Mouse (Mus musculus): Measurements from ENCODE around the gene Ryr1. TPM values are rescaled to one million over a fixed set of nuclear protein-coding genes. Genes with fewer than 3 reads are reported as not detected.

Gene Ryr1
- 1 to 10 TPM; 6.7 to 7.0 TPM for total RNA-seq (2021)

DNA sequence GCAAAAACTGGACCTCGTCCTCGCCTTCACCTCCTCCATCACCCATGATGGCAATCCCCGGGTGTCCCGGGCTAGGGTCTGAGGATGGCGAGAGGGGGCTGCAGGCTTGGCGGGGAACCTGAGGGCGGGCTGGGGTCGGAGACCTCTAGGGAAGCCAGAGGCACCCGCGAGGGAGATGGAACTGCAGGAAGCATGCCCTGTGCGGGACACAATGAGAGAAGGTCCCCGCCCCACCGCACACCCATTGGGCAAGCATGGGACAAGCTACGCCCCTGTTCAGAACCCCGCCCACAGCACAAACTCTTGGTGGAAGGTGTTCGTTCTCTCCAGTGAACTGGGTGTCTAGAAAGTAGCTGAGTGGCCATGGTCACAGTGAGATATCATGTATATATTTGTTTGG, at the start of gene Ryr1:
TSS of gene Ryr1 (minus strand) at position 210 of the 400 bp plus-strand sequence.
- intact Hi-C loops (cut with DNase I): no loop called here
- DNase-seq (ENCODE audit: extremely low spot score in 1 of 2, low spot score in 2 of 2): peak in 1 of 2 experiments; percentile 68

DNA sequence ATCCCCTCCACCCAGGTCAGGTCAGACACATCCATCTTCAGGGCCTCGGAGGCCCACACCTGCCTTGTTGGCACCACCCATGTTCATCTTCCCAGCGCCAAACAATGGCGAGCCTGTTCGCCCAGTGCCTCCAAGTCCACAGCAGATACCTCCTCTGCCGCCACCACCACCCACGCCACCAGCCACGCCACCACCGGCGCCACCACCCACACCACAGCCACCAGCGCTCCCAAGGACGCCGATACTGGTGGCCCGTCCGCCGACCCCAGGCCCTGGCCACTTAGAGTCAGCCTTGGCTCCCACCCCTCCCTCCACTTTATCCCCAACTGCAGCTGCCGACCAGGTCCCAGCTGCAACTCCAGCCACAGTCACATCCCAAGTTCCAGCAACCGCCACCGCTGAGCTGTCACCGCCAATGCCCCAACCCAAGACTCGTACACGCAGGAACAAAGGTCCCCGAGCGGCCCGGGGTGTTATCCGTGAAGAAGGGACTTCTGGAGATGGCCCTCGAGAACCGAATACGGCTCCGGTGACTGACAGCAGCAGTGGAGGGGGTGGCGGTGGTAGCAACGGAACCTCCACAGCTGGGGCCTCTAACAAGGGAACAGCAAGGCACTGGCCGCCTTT, 47.5 kb upstream of the Ryr1 start:
- DNase-seq (ENCODE audit: extremely low spot score in 1 of 2, low spot score in 2 of 2): peak in 1 of 2 experiments; percentile 55
- intact Hi-C loops (cut with DNase I): no loop called here

DNA sequence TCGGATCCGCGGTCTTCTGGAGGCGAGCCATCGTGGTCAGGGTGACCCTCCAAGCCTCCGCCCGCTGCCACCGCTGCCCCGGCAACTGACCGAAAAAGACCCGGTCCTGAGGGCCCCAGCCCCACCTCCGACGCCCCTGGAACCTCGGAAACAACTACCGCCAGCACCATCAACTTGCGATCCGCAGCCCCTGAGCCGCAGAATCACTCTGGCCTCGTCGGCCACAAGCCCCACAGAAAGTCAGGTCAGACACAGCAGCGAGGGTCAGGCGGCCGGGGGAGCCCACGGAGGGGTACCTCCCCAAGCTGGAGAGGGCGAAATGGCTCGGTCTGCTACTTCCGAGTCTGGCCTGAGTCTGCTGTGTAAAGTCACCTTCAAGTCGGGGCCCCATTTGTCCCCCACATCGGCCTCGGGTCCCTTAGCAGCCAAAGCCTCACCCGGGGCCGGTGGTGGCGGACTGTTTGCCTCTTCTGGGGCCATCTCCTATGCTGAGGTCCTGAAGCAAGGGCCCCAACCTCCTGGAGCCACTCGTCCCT, 46.7 kb upstream of the Ryr1 start:
- no peak for DNase-seq (ENCODE audit: extremely low spot score in 1 of 2, low spot score in 2 of 2)
- intact Hi-C loops (cut with DNase I): no loop called here

DNA sequence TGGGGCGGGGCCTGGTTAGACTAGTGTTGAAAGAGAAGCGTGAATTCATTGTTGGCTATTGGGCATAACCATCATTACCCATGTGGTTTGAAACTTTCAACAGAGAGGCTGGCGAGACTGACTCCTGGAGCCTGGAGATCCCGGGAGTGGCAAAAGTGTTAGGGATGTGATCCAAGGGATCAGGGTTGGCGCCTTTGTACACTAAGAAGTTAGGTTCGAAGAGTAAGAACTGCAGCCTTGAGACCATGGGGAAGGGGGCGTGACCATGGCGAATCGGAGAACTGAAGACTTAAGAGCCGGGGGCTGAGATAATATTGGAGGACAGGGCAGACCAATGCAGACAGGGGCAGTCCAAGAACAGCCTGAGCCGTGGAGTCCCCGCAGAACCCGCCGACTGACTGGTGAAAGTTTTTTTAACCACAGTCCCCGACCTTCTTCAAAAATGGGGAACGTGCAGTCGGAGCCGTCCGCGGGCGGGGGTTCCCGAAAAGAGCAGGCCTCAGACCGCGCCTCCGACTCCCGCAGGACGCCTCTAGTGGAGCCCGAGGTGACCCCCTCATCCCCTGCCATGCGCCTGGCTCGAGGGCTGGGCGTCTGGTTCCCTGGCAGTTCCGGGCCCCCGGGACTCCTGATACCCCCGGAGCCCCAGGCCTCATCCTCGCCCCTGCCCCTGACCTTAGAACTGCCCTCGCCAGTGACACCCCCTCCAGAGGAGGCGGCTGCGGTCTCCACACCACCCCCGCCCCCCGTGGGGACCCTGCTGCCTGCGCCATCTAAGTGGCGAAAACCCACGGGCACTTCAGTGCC, 46.0 kb upstream of the Ryr1 start:
- peak in 1 of 2 experiments; percentile 62 for DNase-seq (ENCODE audit: extremely low spot score in 1 of 2, low spot score in 2 of 2)
- intact Hi-C loops (cut with DNase I): no loop called here

DNA sequence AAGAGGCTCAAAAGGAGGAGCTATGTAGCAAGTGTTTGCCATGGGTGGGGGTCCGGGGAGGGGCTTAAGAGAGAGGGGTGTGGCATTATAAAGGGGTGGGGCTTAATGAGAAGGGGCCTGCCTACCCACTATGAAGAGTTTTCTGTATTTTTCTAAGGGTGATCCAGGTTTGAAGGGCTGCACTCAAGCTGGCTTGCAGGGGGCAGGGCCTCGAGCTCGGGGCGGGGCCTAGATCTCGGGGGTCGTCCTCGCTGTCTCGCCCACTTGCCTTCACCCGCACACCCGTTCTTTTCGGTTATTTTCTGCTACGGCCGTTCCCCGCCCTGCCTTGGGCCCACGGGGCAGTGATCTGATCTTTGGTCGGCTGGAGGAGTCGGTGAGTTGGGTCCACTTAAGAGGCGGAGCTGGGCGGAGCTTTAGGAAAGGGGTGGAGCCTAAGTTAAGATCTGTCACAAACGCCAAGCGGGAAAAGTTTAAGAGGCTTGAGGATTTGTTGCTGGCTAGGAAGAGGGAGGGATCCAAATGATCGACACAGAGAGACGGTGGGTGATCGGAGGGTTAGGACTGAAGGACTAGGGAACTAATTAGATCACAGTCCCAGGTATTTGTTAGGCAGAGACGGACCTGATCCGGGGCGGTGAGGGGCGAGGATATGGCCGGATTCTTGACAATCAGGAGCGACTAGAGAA, 45.2 kb upstream of the Ryr1 start, which contains the start of the genes Ggn and Spred3:
TSS of gene Ggn (plus strand) at position 145 of the 689 bp plus-strand sequence.
TSS of gene Spred3 (minus strand) at position 346 of the 689 bp plus-strand sequence.
- DNase-seq (ENCODE audit: extremely low spot score in 1 of 2, low spot score in 2 of 2): peak in 1 of 2 experiments; percentile 88
- intact Hi-C loops (cut with DNase I): no loop called here

DNA sequence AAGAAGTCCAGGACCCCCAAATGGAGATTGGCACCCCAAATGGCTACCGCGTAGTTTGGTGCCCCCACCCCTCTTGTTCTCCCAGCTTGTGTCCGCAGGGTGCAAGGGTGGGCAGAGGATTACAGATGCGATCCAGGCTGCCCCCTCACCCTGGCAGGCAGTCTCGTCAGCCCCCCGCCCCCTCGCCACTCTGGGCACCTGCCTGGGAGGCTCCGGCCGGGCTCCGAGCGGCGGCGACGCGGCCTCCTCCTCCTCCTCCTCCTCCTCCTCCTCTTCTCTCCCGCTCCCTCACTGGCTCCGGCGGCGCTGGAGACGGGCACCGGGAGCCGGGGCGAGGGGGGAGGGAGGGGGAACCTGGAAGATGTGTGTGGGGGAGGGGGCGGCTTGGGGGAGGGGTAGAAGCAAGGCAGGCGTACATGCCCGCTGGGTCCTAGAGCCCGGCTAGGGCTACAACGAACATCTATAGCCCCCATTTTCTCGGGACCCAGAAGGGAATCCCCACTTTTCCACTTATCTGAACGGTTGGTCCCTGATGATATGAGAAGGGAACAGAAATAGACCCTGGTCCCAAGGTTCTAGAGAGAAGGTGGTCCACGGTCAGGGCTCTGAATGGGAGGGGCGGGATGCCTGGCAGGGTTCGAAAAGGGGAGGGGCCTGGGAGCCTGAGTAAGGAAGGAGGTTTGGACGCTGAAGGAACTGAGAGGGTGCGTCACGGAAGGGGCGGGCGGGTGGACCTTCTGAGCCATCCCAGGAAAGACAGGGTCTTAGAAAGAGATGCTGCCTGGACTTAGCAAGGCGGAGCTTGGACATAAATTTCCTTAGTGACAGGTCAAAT, 44.5 kb upstream of the Ryr1 start:
- peak; percentile 82 to 92 for DNase-seq (ENCODE audit: extremely low spot score in 1 of 2, low spot score in 2 of 2)
- intact Hi-C loops (cut with DNase I): no loop called here

DNA sequence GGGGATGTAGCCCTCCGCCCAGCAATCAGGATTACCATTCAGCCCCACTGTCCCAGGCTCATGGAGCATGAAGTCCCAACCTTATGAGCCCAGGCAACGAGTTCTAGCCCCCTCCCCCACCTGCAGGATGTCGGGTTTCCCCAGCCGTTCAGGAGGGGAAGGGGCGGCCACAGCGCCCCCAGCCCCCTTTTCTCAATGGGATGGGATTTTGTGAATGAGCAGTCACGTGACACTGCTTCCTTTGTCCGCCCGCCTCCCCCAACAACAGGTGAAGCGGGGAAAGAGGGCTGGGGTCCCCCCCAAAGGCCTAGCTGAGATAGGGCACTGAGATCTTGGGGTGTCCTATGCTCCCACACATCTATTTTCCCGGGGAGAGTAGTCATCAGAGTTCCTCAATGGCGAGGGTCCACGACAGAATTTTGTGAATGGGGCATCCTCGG, 43.8 kb upstream of the Ryr1 start:
- intact Hi-C loops (cut with DNase I): no loop called here
- DNase-seq (ENCODE audit: extremely low spot score in 1 of 2, low spot score in 2 of 2): peak in 1 of 2 experiments; percentile 67

DNA sequence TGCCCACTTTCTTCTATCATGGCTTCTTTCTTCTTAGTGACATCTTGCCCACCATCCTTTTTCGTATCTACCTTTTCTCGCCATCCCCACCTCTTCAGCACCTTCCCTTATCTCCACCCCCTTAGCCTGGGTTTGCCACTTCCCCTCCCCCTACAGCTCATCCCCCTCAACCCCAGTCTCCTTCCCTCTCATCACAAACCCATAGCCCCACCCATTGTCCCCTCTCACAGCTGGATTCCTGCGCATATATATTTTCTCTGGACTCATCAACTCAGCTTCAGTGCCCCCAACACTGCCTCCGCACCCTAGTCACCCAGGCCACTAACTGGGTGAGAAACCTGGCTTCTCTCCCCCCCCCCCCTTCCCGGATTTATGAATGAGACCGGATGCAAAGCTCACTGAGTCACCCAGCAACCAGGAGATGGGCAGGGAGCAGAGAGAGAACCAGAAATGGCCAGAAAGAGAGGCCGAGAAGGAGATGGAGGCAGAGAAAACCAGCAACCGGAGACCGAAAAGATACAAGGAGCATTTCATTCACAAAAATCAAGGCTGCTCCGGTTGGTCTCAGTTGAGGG, 43.2 kb upstream of the Ryr1 start:
- no peak for DNase-seq (ENCODE audit: extremely low spot score in 1 of 2, low spot score in 2 of 2)
- intact Hi-C loops (cut with DNase I): no loop called here

DNA sequence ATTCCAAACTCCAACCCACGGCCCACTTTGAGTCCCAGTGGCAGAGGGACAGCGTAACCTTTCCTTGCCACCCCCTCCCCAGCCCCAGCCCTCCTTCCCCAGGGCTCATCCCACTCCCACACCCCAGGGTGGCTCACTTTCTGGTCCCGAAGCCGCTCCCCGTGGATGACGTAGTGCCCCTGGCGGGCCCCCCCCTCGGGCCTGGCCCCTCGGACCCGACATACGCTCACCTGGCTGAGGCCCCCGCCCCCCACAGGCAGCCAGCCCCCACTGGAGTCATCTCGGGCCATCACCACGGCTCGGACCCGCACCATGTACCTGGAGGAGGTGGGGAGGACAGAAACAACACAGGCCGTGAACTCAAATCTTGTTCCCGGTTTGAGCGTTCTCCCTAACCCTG, 42.7 kb upstream of the Ryr1 start:
- intact Hi-C loops (cut with DNase I): no loop called here

DNA sequence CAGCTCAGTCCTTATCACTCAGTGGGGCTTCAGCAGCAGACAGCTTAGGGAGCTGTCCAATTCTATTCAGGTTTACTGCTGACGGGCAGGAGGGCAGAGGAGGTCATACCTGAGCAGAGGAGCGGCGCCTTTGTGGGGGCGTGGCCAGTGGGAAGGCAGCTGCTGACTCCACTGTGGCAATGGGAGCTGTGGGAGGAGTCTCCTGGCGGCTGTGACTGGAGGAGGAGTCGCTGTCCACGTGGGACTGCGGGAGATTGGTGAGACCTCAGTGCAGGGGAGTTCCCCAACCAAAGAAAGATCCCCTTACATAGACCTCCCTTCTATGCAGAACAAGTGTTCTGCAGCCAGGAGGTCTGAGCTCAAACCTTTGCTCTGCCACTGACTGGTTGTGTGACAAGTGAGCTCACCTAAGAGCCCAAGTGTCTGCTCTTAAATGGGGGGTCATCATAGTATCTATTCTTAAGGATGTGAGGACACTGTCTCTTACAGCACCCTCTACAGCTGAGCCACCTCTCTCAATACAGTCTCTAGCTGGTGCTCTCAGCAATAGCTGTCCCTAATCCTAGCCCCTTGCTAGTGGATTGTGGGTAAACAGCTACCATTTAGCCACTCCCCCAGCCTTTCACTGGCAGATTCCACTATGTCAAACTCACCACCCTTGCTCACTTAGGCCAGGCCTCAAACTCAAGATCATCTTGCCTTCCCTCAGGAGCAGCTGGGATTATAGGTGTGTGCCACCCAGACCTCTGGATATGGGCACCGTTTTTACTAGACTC, 38.0 kb upstream of the Ryr1 start:
- DNase-seq (ENCODE audit: extremely low spot score in 1 of 2, low spot score in 2 of 2): peak in 1 of 2 experiments; percentile 48
- intact Hi-C loops (cut with DNase I): no loop called here

More for the DNA sequence above, 42.7 kb upstream of the Ryr1 start:
- DNase-seq (ENCODE audit: extremely low spot score in 1 of 2, low spot score in 2 of 2): peak in 1 of 2 experiments; percentile 51

DNA sequence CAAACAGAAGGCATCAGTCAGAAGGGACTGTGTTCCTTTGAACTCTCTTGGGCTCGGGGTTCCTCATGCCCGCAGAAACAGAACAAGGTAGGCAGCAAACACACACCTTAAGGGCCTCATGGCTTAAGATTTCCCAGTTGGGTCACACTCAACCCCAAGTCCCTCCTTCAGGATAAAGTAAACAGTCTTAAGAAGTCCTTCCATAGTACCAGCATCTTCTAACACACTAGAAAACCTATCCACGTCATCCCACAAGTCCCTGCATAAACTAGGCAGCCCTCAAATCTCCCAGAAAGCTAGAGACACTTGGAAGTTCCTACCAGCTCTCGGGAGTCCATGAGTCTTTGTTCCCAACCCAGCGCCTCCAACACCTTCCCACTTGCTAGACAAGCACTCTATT, 37.3 kb upstream of the Ryr1 start:
- intact Hi-C loops (cut with DNase I): no loop called here
- DNase-seq (ENCODE audit: extremely low spot score in 1 of 2, low spot score in 2 of 2): no peak

DNA sequence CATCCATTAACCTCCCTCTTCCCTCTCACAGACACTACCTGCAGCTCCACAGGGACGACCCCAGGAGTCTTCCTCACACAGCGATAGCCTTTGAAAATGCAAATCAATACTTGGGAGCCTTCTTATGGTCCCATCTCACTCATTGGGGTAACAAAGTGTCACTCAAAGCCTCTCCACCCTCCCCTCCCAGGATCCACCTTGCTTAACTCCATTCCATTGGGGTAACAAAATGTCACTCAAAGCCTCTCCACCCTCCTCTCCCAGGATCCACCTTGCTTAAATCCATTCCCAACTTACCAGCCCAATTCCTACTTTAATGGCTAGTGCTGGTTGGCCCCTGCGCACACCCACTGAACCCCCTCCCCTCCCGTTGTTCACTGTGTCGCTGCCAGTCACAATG, 33.3 kb upstream of the Ryr1 start:
- intact Hi-C loops (cut with DNase I): no loop called here
- DNase-seq (ENCODE audit: extremely low spot score in 1 of 2, low spot score in 2 of 2): no peak

DNA sequence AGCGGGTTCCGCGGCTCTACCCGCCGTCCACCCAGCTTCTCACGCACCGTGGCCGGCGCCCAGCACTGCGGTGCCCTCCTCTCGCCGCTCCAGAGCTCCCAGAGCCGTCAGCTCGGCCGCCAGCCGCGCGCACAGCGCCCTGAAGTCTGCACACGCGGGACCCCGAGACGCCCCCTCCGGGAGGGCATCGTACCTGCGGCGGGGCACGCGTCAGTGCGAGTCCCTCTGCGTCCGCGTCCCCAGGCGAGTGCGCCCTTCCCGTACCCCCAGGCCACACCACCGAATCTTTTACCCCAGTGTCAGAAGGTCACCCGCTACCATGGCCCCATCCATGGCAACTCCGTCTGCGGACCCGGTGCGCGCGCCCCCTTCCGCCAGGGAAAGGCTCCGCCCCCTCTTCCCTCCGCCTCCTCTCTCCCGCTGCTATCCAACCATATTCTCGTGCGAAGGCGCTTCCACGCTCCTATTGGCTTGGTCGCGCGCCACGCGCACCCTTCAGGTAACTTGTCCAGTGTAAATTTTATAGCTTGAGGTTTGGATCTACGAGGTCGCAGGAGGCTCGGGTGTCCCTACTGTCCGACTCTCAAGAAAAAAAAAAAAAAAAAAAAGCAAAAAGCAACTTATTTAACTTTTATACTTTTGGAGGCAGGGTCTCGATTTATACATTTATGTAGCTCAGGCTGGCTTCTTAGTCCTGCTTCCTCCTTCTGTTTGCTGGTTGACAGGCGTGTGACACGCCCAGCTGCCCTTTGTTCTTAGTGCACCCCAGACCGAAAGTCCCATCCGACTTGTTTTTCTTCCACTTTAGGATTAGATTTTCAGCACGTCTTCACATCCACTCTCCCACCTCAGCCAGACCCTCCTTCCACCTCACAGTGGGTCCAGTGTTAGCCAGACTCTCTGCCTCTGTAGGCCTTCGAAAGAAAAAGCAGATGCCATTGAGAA, 31.1 kb upstream of the Ryr1 start, which contains the start of gene Fam98c:
TSS of gene Fam98c (minus strand) at position 397 of the 945 bp plus-strand sequence.
- DNase-seq (ENCODE audit: extremely low spot score in 1 of 2, low spot score in 2 of 2): peak; percentile 81 to 92
- intact Hi-C loops (cut with DNase I): no loop called here

DNA sequence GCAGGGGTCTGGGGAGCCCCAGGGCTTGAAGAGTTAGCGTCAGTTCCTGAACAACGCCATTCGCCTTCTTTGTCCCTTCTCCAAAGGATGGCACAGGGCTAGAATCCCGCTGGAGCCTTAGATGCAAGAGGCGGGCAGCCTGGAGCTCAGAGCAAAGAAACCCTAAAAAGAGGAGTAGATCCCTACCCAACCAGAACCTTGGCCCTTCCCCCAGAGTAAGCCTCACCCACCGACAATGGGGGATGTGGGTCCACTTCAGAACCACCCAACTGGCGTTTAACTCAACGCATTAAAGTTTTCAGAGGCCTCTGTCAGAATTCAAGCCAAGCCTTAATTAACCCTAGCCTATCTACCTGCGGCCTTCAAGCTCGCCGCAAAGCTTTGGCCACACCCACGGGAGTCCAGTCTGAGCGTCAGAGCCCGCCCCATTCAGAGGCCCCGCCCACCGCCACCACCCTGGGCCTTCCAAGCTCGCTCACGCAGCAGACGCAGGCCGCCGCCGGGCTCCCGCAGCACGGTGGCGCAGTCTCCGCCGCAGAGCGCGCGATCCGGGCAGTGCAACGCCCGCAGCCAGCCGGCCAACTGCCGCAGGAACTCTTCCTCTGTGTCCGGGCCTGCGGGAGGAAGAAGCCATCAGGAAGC, 30.3 kb upstream of the Ryr1 start:
- intact Hi-C loops (cut with DNase I): no loop called here
- peak; percentile 85 to 95 for DNase-seq (ENCODE audit: extremely low spot score in 1 of 2, low spot score in 2 of 2)

DNA sequence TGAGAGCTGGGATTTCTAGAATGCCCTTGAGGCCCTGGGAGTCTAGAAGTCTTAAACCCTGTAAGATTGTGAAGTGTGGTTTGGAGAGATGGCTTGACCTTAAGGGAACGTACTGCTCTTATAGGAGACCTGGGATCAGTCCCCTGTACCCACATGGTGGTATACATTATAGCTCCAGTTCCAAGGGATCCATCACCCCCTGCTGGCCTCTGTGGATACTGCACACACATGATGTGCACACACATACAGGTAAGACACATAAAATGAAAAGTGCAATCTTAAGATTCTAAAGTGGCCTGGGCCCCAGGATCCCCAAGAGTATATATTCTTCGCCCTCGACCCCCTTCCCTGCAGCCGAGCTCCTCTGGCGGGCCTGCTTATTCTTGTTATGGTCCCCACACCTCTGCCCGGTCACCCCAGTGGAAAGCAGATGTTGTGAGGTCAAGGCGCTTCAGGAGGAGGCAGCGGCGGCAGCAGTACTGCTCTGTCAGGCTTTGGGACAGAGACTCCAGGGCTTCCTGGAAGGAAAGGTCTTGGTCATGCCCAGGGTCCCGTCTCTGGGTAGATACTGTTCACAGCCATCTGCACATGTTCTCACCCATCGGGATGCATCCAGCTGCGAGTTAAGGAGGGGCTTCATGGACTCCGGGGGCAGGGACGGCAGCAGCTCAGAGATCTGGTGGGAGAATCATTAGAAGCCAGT, 29.2 kb upstream of the Ryr1 start:
- DNase-seq (ENCODE audit: extremely low spot score in 1 of 2, low spot score in 2 of 2): no peak
- intact Hi-C loops (cut with DNase I): no loop called here

All from left cerebral cortex, postnatal 10 days (tissue).